Mouse (Mus musculus): ENCODE results near the gene Phka1. TPM values are rescaled to one million over a fixed set of nuclear protein-coding genes. Genes with fewer than 3 reads are reported as not detected.

Gene Phka1
- total RNA-seq, 2 experiments from 2014 or later: 24.4 to 29.4 TPM

DNA sequence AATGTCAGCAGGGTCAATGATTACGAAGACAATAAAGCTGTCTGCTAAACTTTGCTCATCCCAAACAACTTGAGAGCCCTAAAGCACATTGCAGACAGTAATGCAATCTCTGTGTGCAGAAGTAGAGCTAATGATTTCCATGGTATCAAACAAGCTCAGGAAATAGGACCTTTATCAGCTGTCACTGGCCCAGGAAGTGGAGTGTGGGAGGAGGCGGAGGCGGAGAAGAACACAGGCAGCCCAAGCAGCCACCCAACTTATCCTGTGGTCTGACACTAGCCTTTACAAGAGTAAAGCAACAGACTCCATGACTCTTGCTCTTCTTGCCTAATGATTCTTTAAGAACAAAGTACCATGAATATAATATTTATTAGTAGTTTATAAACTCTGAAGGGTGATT lies 165.6 kb downstream of the Phka1 start:
- intact Hi-C loops (cut with DNase I): loop anchor here (2.0 to 10.0 kb wide), 3 partner anchors 124 to 260 kb away; partner anchors contain the start of gene Cited1
- no peak for DNase-seq

DNA sequence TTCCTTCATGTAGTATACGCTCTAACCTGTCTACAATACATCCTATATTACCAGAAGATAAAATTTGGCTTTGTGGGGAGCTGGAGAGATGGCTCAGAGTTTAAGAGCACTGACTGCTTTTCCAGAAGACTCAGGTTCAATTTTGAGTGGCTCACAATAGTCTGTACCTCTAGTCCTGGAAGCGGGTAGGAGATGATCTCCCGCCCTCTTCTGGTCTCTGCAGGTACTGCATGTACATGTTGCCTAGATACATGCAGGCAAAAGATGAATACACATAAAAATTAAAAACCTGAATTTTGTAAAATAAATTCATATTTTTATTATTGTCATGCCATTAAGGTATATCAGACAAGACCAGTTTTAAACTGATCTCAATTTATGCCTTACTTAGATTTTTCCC lies 167.3 kb downstream of the Phka1 start:
- intact Hi-C loops (cut with DNase I): loop anchor here (5.0 to 10.0 kb wide), 2 partner anchors 122 to 224 kb away; partner anchors contain the start of gene Cited1
- DNase-seq: peak; percentile 60 to 80

DNA sequence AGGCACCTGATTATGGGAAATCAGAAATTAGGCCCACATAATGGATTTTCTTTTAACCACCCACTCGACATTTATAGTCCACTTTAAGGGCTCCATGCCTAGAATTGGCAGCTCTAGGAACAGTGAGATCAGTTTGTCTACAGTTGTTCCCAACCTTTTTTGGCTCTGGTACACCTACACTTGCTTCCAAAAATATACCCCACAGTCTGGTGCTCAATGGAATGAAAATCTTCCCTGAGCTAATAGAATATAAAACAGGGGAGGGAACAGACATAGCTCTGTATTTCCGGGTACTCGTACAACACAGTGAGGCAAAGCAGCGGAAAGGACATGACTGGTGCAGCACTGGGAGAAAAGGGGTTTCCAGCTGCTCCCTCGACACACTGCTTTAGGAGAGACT lies 168.5 kb downstream of the Phka1 start:
- DNase-seq: no peak
- intact Hi-C loops (cut with DNase I): loop anchor here (5.0 to 10.0 kb wide), 2 partner anchors 121 to 223 kb away; partner anchors contain the start of gene Cited1

Other genes with a start within 250 kb of the Phka1 start
- 1 to 10 TPM; 4.7 to 5.1 TPM for gene Hdac8, start 138.9 kb downstream of the Phka1 start, total RNA-seq (2021)
- gene Gm3880, start 42.7 kb upstream of the Phka1 start, total RNA-seq (2021): not detected
- gene Gm9112, start 63.4 kb upstream of the Phka1 start, total RNA-seq (2021): not detected
- not detected for gene Dmrtc1b, start 63.6 kb upstream of the Phka1 start, total RNA-seq (2021)
- gene Dmrtc1c1, start 158.7 kb upstream of the Phka1 start, total RNA-seq (2021): not detected
- not detected for gene Dmrtc1c2, start 210.4 kb upstream of the Phka1 start, total RNA-seq (2021)
- not detected for gene 1700031F05Rik, start 223.7 kb upstream of the Phka1 start, total RNA-seq (2021)